Mouse (Mus musculus): ENCODE results near the gene Slc7a11. TPM values are rescaled to one million over a fixed set of nuclear protein-coding genes. Genes with fewer than 3 reads are reported as not detected.
"Not testable (repeated sequence)": the region's sequence is repeated elsewhere in the genome, so short reads cannot be mapped to it uniquely, and the experiment has no call there.

The Slc7a11 gene
- polyA plus RNA-seq, 1 experiment from 2014 or later: 1.2 TPM

GRCm38 (mm10) chr3:50442341-50443292 lies 797 bp downstream of the Slc7a11 start:
- Histone ChIP-seq H3K9ac (ENCODE audit: low read length) (no peak overlapping the region), H3K27ac (ENCODE audit: low read depth, low read length) (no peak overlapping the region), H3K4me2 (ENCODE audit: low read depth) (no peak overlapping the region), H3K4me3 (ENCODE audit: low read depth, low read length) (no peak overlapping the region), H3K9me3 (ENCODE audit: control insufficient read depth, low read length) (no peaks in the 10 kb centered on the region), H3K27me3 (ENCODE audit: control insufficient read depth, insufficient read depth, low read length) (no peaks in the 10 kb centered on the region), H3K4me1 (ENCODE audit: control insufficient read depth, insufficient read depth, low read length) (no peaks in the 10 kb centered on the region), H3K36me3 (ENCODE audit: control insufficient read depth, insufficient read depth, low read length) (no peaks in the 10 kb centered on the region)
- ATAC-seq (ENCODE audit: insufficient read depth, low FRiP score, low TSS enrichment) (0 out of 2 replicates have a peak, but pooled peaks have one; percentile 10), DNase-seq (ENCODE audit: low spot score) (no peak)
- WGBS: 68% methylated on average over 19 of the region's 19 CpGs

GRCm38 (mm10) chr3:50441330-50441729 lies 2.1 kb downstream of the Slc7a11 start:
- no peak for ATAC-seq (ENCODE audit: insufficient read depth, low FRiP score, low TSS enrichment)
- 93% methylated on average over 3 of the region's 3 CpGs for WGBS
- Histone ChIP-seq H3K9ac (ENCODE audit: low read length) (no peak overlapping the region), H3K4me3 (ENCODE audit: low read depth, low read length) (no peak overlapping the region), H3K4me1 (ENCODE audit: control insufficient read depth, insufficient read depth, low read length) (no peaks in the 10 kb centered on the region), H3K27me3 (ENCODE audit: control insufficient read depth, insufficient read depth, low read length) (no peaks in the 10 kb centered on the region), H3K27ac (ENCODE audit: low read depth, low read length) (no peak overlapping the region), H3K36me3 (ENCODE audit: control insufficient read depth, insufficient read depth, low read length) (no peaks in the 10 kb centered on the region), H3K4me2 (ENCODE audit: low read depth) (no peak overlapping the region), H3K9me3 (ENCODE audit: control insufficient read depth, low read length) (no peaks in the 10 kb centered on the region)
- no peak for DNase-seq (ENCODE audit: low spot score)

GRCm38 (mm10) chr3:50440409-50440808 lies 3.0 kb downstream of the Slc7a11 start:
- no peaks in the 10 kb centered on the region for H3K27me3 ChIP-seq (ENCODE audit: control insufficient read depth, insufficient read depth, low read length)
- no peak overlapping the region for H3K4me2 ChIP-seq (ENCODE audit: low read depth)
- DNase-seq (ENCODE audit: low spot score) (no peak), ATAC-seq (ENCODE audit: insufficient read depth, low FRiP score, low TSS enrichment) (no peak)
- no peaks in the 10 kb centered on the region for H3K36me3 ChIP-seq (ENCODE audit: control insufficient read depth, insufficient read depth, low read length)
- 70% methylated on average over 2 of the region's 2 CpGs for WGBS
- H3K9ac ChIP-seq (ENCODE audit: low read length): no peak overlapping the region
- H3K4me3 ChIP-seq (ENCODE audit: low read depth, low read length): no peak overlapping the region
- H3K27ac ChIP-seq (ENCODE audit: low read depth, low read length): no peak overlapping the region
- H3K9me3 ChIP-seq (ENCODE audit: control insufficient read depth, low read length): no peaks in the 10 kb centered on the region
- no peaks in the 10 kb centered on the region for H3K4me1 ChIP-seq (ENCODE audit: control insufficient read depth, insufficient read depth, low read length)

- H3K4me1 ChIP-seq (ENCODE audit: control insufficient read depth, insufficient read depth, low read length): no peaks in the 10 kb centered on the region
- H3K36me3 ChIP-seq (ENCODE audit: control insufficient read depth, insufficient read depth, low read length): no peaks in the 10 kb centered on the region
- 92% methylated on average over 5 of the region's 5 CpGs for WGBS
- no peak overlapping the region for H3K4me2 ChIP-seq (ENCODE audit: low read depth)
- ATAC-seq (ENCODE audit: insufficient read depth, low FRiP score, low TSS enrichment) (no peak), DNase-seq (ENCODE audit: low spot score) (no peak)
- H3K4me3 ChIP-seq (ENCODE audit: low read depth, low read length): no peak overlapping the region
- H3K27ac ChIP-seq (ENCODE audit: low read depth, low read length): no peak overlapping the region
- no peaks in the 10 kb centered on the region for H3K27me3 ChIP-seq (ENCODE audit: control insufficient read depth, insufficient read depth, low read length)
- H3K9ac ChIP-seq (ENCODE audit: low read length): no peak overlapping the region
- H3K9me3 ChIP-seq (ENCODE audit: control insufficient read depth, low read length): no peaks in the 10 kb centered on the region
These were observed 4.0 kb downstream of the Slc7a11 start for GRCm38 (mm10) chr3:50439429-50439828.

- no peak for DNase-seq (ENCODE audit: low spot score)
- 75% methylated on average over 4 of the region's 4 CpGs for WGBS
These were observed 4.7 kb downstream of the Slc7a11 start for GRCm38 (mm10) chr3:50438520-50439253.

GRCm38 (mm10) chr3:50438081-50438480 lies 5.3 kb downstream of the Slc7a11 start:
- not testable (repeated sequence) for H3K27me3 ChIP-seq (ENCODE audit: control insufficient read depth, insufficient read depth, low read length); H3K27ac ChIP-seq (ENCODE audit: low read depth, low read length); ATAC-seq (ENCODE audit: insufficient read depth, low FRiP score, low TSS enrichment); H3K4me2 ChIP-seq (ENCODE audit: low read depth); H3K9me3 ChIP-seq (ENCODE audit: control insufficient read depth, low read length); H3K36me3 ChIP-seq (ENCODE audit: control insufficient read depth, insufficient read depth, low read length); H3K4me1 ChIP-seq (ENCODE audit: control insufficient read depth, insufficient read depth, low read length); DNase-seq (ENCODE audit: low spot score); H3K9ac ChIP-seq (ENCODE audit: low read length); H3K4me3 ChIP-seq (ENCODE audit: low read depth, low read length)
- 61% methylated on average over 2 of the region's 2 CpGs for WGBS

More at GRCm38 (mm10) chr3:50438520-50439253, 4.7 kb downstream of the Slc7a11 start:
- Histone ChIP-seq H3K27me3 (ENCODE audit: control insufficient read depth, insufficient read depth, low read length) (no peaks in the 10 kb centered on the region), H3K36me3 (ENCODE audit: control insufficient read depth, insufficient read depth, low read length) (no peaks in the 10 kb centered on the region), H3K27ac (ENCODE audit: low read depth, low read length) (no peak overlapping the region), H3K4me3 (ENCODE audit: low read depth, low read length) (no peak overlapping the region), H3K9ac (ENCODE audit: low read length) (no peak overlapping the region), H3K4me1 (ENCODE audit: control insufficient read depth, insufficient read depth, low read length) (no peaks in the 10 kb centered on the region), H3K4me2 (ENCODE audit: low read depth) (no peak overlapping the region), H3K9me3 (ENCODE audit: control insufficient read depth, low read length) (no peaks in the 10 kb centered on the region)
- no peak for ATAC-seq (ENCODE audit: insufficient read depth, low FRiP score, low TSS enrichment)

GRCm38 (mm10) chr3:50436409-50436808 lies 7.0 kb downstream of the Slc7a11 start:
- DNase-seq (ENCODE audit: low spot score); H3K4me3 ChIP-seq (ENCODE audit: low read depth, low read length); H3K36me3 ChIP-seq (ENCODE audit: control insufficient read depth, insufficient read depth, low read length); H3K27me3 ChIP-seq (ENCODE audit: control insufficient read depth, insufficient read depth, low read length); H3K4me2 ChIP-seq (ENCODE audit: low read depth); H3K4me1 ChIP-seq (ENCODE audit: control insufficient read depth, insufficient read depth, low read length); H3K9me3 ChIP-seq (ENCODE audit: control insufficient read depth, low read length); ATAC-seq (ENCODE audit: insufficient read depth, low FRiP score, low TSS enrichment); H3K9ac ChIP-seq (ENCODE audit: low read length); H3K27ac ChIP-seq (ENCODE audit: low read depth, low read length): not testable (repeated sequence)
- 92% methylated on average over 2 of the region's 2 CpGs for WGBS

GRCm38 (mm10) chr3:50433831-50434230 lies 9.6 kb downstream of the Slc7a11 start:
- Histone ChIP-seq H3K36me3 (ENCODE audit: control insufficient read depth, insufficient read depth, low read length) (no peaks in the 10 kb centered on the region), H3K4me3 (ENCODE audit: low read depth, low read length) (no peak overlapping the region), H3K27me3 (ENCODE audit: control insufficient read depth, insufficient read depth, low read length) (no peaks in the 10 kb centered on the region), H3K4me1 (ENCODE audit: control insufficient read depth, insufficient read depth, low read length) (no peaks in the 10 kb centered on the region), H3K9me3 (ENCODE audit: control insufficient read depth, low read length) (no peaks in the 10 kb centered on the region), H3K27ac (ENCODE audit: low read depth, low read length) (no peak overlapping the region), H3K4me2 (ENCODE audit: low read depth) (no peak overlapping the region), H3K9ac (ENCODE audit: low read length) (no peak overlapping the region)
- ATAC-seq (ENCODE audit: insufficient read depth, low FRiP score, low TSS enrichment): no peak
- no peak for DNase-seq (ENCODE audit: low spot score)
- 78% methylated on average over 4 of the region's 4 CpGs for WGBS
